In genomic region chr6:53530742-53531141, GRCm38 (mm10) we compare ENCODE assay signal across 18 mouse cellular contexts.
DNase-seq lines count a peak whose midpoint lies in the region; ATAC-seq and TF ChIP-seq lines count a peak whose summit lies in the region.
"Had no signal": no experiment of that assay in that cellular context is flagged by ENCODE, and none has a peak within 500 bp of the region (broad histone marks: within the 10 kb centered on the region; RNA-seq: fewer than 3 reads in every experiment).

No protein-coding gene starts in this region.

- intact Hi-C loops in gastrocnemius, adult 2 months (cut with DNase I) = no loop called here

- H3K27ac ChIP-seq in gastrocnemius, adult 2 months = peak overlapping the region; percentile 64; the same call in 1 of the 2 replicates
- H3K27ac ChIP-seq in testis, adult 2 months (ENCODE audit: control insufficient read depth, insufficient read depth, low read depth, low read length) = peak overlapping the region; percentile 13; the same call in 1 of the 2 replicates
- H3K27ac ChIP-seq in limb, embryonic 14.5 days (replicated peaks; ENCODE audit: low read depth, low read length) = peak overlapping the region; percentile 67
- H3K27ac ChIP-seq: forebrain, embryonic 13.5 days; heart, embryonic 13.5 days; hindbrain, embryonic 15.5 days had no signal

- 35% methylated on average over 8 of the region's 8 CpGs for WGBS in limb, embryonic 14.5 days

- no peaks in the 10 kb centered on the region for H3K9me3 ChIP-seq in limb, embryonic 14.5 days (ENCODE audit: control insufficient read depth, low read length)
- H3K9me3 ChIP-seq: forebrain, embryonic 13.5 days; hindbrain, embryonic 15.5 days had no signal

- no peak for DNase-seq in gastrocnemius, adult 2 months
- DNase-seq in gastrocnemius, adult 18-20 months (ENCODE audit: low spot score) = no peak
- no peak for DNase-seq in testis, postnatal 14 days (ENCODE audit: low spot score)
- no peak for DNase-seq in limb, embryonic 14.5 days (ENCODE audit: low spot score)
- DNase-seq in adrenal gland, adult 18-20 months (ENCODE audit: low spot score in 2 of 2) = no peak
- DNase-seq in cerebellum, adult 11 months = no peak
- DNase-seq: adrenal gland, postnatal 10 days; cerebellum, adult 11-12 months; cerebellum, adult 9-10 months; cerebellum, postnatal 25 days; forebrain, postnatal 0 days; heart, postnatal 36 days had no signal

- H3K4me1 ChIP-seq in testis, adult 2 months (ENCODE audit: control insufficient read depth, insufficient read depth, low read length) = no peaks in the 10 kb centered on the region
- H3K4me1 ChIP-seq in limb, embryonic 14.5 days (ENCODE audit: control insufficient read depth, insufficient read depth, low read length) = peaks cover 22% of the 10 kb centered on the region
- H3K4me1 ChIP-seq: forebrain, embryonic 13.5 days; heart, embryonic 13.5 days; hindbrain, embryonic 15.5 days had no signal

- H3K27me3 ChIP-seq in testis, adult 2 months (ENCODE audit: control insufficient read depth, insufficient read depth, low read length) = no peaks in the 10 kb centered on the region
- H3K27me3 ChIP-seq in limb, embryonic 14.5 days (ENCODE audit: control insufficient read depth, insufficient read depth, low read length) = no peaks in the 10 kb centered on the region
- H3K27me3 ChIP-seq: CH12.LX; forebrain, embryonic 13.5 days; heart, embryonic 13.5 days; hindbrain, embryonic 15.5 days had no signal

- H3K4me2 ChIP-seq in limb, embryonic 14.5 days (replicated peaks; ENCODE audit: low read depth, low read length, severe bottlenecking) = no peak overlapping the region
- H3K4me2 ChIP-seq: forebrain, embryonic 13.5 days; heart, embryonic 13.5 days; hindbrain, embryonic 15.5 days had no signal

- TF ChIP-seq CTCF in gastrocnemius, adult 2 months (IDR thresholded peaks at IDR 0.05) = no peak
- TF ChIP-seq CTCF in testis, adult 2 months (IDR thresholded peaks at IDR 0.05; ENCODE audit: control insufficient read depth, insufficient read depth, insufficient replicate concordance, low read depth, low read length) = no peak

- ATAC-seq in limb, embryonic 14.5 days (ENCODE audit: low FRiP score, low read depth) = peak; percentile 61
- ATAC-seq: forebrain, embryonic 13.5 days; forebrain, postnatal 0 days; intestine, embryonic 16.5 days had no signal

- H3K9ac ChIP-seq in limb, embryonic 14.5 days (ENCODE audit: low read depth, low read length, severe bottlenecking) = no peak overlapping the region
- H3K9ac ChIP-seq: forebrain, embryonic 13.5 days; forebrain, postnatal 0 days; heart, embryonic 13.5 days; hindbrain, embryonic 15.5 days had no signal

- no peaks in the 10 kb centered on the region for H3K36me3 ChIP-seq in testis, adult 2 months (ENCODE audit: control insufficient read depth, insufficient read depth, low read length)
- no peaks in the 10 kb centered on the region for H3K36me3 ChIP-seq in limb, embryonic 14.5 days (ENCODE audit: control insufficient read depth, insufficient read depth, low read length)
- H3K36me3 ChIP-seq: heart, embryonic 13.5 days; hindbrain, embryonic 15.5 days had no signal

- TF ChIP-seq POLR2A in testis, adult 2 months (IDR thresholded peaks at IDR 0.05; ENCODE audit: control insufficient read depth, low read depth, low read length) = no peak
- TF ChIP-seq POLR2A in limb, embryonic 14.5 days (IDR thresholded peaks at IDR 0.05; ENCODE audit: borderline replicate concordance, extremely low read depth, insufficient read depth, insufficient read length) = no peak

- no peak overlapping the region for H3K4me3 ChIP-seq in gastrocnemius, adult 2 months
- no peak overlapping the region for H3K4me3 ChIP-seq in testis, adult 2 months (ENCODE audit: control insufficient read depth, low read depth, low read length)
- no peak overlapping the region for H3K4me3 ChIP-seq in limb, embryonic 14.5 days (replicated peaks; ENCODE audit: low read length)
- H3K4me3 ChIP-seq: forebrain, embryonic 13.5 days; heart, embryonic 13.5 days; hindbrain, embryonic 15.5 days had no signal

Comparison
In these comparisons a context has a peak if more than half of its experiments do, and no peak if none do; other contexts are left out.
1. H3K27ac ChIP-seq: peak in every context shown above with its lines; median percentile 67 in limb, embryonic 14.5 days; 64 in gastrocnemius, adult 2 months; 13 in testis, adult 2 months.